Mouse (Mus musculus) neural tube, embryonic 14.5 days (tissue): Measurements from ENCODE around the gene Srprb. TPM values are rescaled to one million over a fixed set of nuclear protein-coding genes. Genes with fewer than 3 reads are reported as not detected.
"Not testable (repeated sequence)": the region's sequence is repeated elsewhere in the genome, so short reads cannot be mapped to it uniquely, and the experiment has no call there.

Experiments
- ATAC-seq: fragments of 200-750 bp; cut with Nextera tagmentation; 2 replicates; pipeline ENCODE4 v1.8.0; 2017; ENCODE audit warnings: low read depth, mild to moderate bottlenecking, moderate TSS enrichment, moderate library complexity
- H3K27ac ChIP-seq: fragments of 300-500 bp; sonication (generic); 2 replicates; pipeline ENCODE4 v1.5.1; 2014; ENCODE audit warnings: low read depth, mild to moderate bottlenecking, control low read depth, low read length, moderate library complexity, mixed read lengths
- H3K27me3 ChIP-seq: fragments of 300-500 bp; sonication (generic); 2 replicates; pipeline ENCODE4 v1.6.1; 2014; ENCODE audit warnings: low read length; ENCODE audit not compliant: control insufficient read depth, insufficient read depth
- H3K36me3 ChIP-seq: fragments of 300-500 bp; sonication (generic); 2 replicates; pipeline ENCODE4 v1.6.1; 2014; ENCODE audit warnings: low read length, mixed read lengths; ENCODE audit not compliant: control insufficient read depth, insufficient read depth
- H3K4me1 ChIP-seq: fragments of 300-500 bp; sonication (generic); 2 replicates; pipeline ENCODE4 v1.6.1; 2014; ENCODE audit warnings: low read length; ENCODE audit not compliant: control insufficient read depth, insufficient read depth
- H3K4me2 ChIP-seq: fragments of 300-500 bp; sonication (generic); 2 replicates; pipeline ENCODE4 v1.6.1; 2014; ENCODE audit warnings: mild to moderate bottlenecking, low read depth, low read length, control low read depth
- H3K4me3 ChIP-seq: fragments of 300-500 bp; sonication (generic); 2 replicates; pipeline ENCODE4 v1.5.1; 2014; ENCODE audit warnings: low read depth, low read length, control low read depth, mixed read lengths
- H3K9ac ChIP-seq: fragments of 300-500 bp; sonication (generic); replicated peaks from 2 replicates; pipeline ENCODE4 v1.6.1; 2014; ENCODE audit warnings: low read depth, mild to moderate bottlenecking, control low read depth, low read length, mixed read lengths
- H3K9me3 ChIP-seq: fragments of 300-500 bp; sonication (generic); 2 replicates; pipeline ENCODE4 v1.6.1; 2016; ENCODE audit warnings: low read length; ENCODE audit not compliant: control insufficient read depth
- WGBS: fragments of 180-500 bp; shearing (Covaris S2); extraction: QIAGEN DNeasy Blood & Tissue Kit; methylation state at CpG from one replicate; pipeline ENCODE4 v1.1.7; 2014; 5-methylcytosine and 5-hydroxymethylcytosine counted together
- polyA plus RNA-seq: library from polyadenylated mRNA; unstranded; fragments of >200 nt; fragmentation: Nextera tagmentation; extraction: Ambion mirVana; gene quantifications from 2 replicates; pipeline ENCODE4 v1.2.1, GENCODE M21; 2014

Srprb gene
- polyA plus RNA-seq, 1 experiment from 2014 or later = 57.3 TPM

DNA sequence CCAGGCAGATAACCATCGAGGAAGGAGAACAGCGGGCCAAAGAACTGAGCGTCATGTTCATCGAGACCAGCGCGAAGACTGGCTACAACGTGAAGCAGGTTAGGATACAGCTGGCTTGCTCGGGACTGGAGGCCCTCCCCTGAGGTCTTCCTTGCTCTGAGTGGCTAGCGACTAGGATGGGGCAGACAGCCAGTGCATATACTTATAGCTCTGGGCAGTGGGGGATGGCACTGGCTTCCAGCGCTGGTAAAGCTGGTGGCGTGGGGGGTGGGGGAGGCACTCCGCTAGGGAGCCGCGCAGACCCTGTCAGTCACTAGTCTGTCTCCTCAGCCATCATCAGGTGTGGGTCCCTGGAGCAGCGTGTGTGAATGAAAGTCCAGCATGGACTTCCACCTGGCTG lies 38.1 kb downstream of the Srprb start:
- Histone ChIP-seq H3K27ac (no peak overlapping the region), H3K9ac (no peak overlapping the region), H3K4me2 (no peak overlapping the region), H3K4me3 (no peak overlapping the region), H3K27me3 (no peaks in the 10 kb centered on the region), H3K36me3 (peaks cover 30% of the 10 kb centered on the region), H3K4me1 (no peaks in the 10 kb centered on the region), H3K9me3 (no peaks in the 10 kb centered on the region)
- no peak for ATAC-seq
- WGBS = 71% methylated on average over 15 of the region's 15 CpGs

DNA sequence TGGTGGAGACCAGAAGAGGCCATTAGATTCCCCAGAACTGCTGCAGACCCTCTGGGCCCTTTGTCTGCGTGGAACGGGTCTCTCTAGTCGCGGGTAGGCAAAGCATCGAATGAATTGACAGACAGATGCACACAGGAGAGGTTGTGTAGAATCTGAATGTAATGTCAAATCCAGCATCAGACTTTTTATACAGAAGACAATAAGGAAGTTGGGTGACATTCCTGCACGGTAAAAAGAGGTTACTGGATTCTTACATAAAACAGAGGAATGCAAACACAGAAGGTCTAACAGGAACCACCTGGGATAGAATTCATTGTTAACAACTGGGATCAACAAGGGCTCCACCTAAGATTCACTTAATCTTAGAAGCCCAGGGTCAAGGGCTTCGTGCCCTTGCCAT lies 46.8 kb downstream of the Srprb start:
- not testable (repeated sequence) for H3K4me3 ChIP-seq, H3K4me2 ChIP-seq, H3K27me3 ChIP-seq, H3K9me3 ChIP-seq, H3K9ac ChIP-seq, H3K36me3 ChIP-seq, ATAC-seq, H3K4me1 ChIP-seq, H3K27ac ChIP-seq
- 87% methylated on average over 7 of the region's 7 CpGs for WGBS

DNA sequence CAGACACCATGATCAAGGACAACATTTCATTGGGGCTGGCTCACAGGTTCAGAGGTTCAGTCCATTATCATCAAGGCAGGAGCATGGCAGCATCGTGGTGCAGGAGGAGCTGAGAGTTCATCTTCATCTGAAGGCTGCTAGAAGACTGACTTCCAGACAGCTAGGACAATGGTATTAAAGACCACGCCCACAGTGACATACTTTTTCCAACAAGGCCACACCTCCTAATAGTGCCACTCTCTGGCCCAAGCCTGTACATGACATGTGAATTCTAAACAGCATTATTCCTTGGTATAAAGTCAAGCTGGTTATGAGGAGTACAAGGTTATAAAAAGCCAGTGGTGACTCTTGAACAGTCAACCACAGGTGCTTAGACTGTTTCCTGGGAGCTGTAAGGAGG lies 47.4 kb downstream of the Srprb start:
- no peaks in the 10 kb centered on the region for H3K9me3 ChIP-seq
- H3K4me2 ChIP-seq = no peak overlapping the region
- no peak for ATAC-seq
- 0 out of 2 replicates have a peak, but pooled peaks cover 4% of the 10 kb centered on the region for H3K36me3 ChIP-seq
- no peak overlapping the region for H3K27ac ChIP-seq
- no peak overlapping the region for H3K9ac ChIP-seq
- H3K4me3 ChIP-seq = no peak overlapping the region
- H3K27me3 ChIP-seq = no peaks in the 10 kb centered on the region
- WGBS = 96% methylated on average over 2 of the region's 2 CpGs
- peaks cover 5% of the 10 kb centered on the region; the same call in 1 of the 2 replicates for H3K4me1 ChIP-seq

DNA sequence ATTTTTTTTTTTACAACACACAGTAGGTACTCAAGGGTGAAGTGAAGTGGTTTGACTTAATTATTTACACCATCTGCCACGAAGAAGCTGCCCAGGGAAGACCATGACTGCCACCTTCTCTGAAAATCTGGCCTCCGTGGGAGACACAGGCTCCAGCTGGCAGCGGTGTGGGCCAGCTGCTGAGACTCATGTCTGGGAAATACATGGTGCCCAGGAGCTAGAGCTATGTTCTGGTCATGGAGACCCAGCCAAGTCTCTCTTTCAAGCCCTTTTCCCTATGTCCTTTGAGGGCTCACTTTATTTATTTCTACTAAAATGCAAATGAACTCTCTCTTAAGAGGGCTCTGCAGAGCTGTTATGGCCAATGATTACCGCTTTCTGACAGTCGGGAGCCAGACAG lies 48.7 kb downstream of the Srprb start:
- Histone ChIP-seq H3K9me3 (no peaks in the 10 kb centered on the region), H3K4me3 (no peak overlapping the region), H3K4me1 (peaks cover 5% of the 10 kb centered on the region; the same call in 1 of the 2 replicates), H3K36me3 (0 out of 2 replicates have a peak, but pooled peaks cover 4% of the 10 kb centered on the region), H3K9ac (no peak overlapping the region), H3K4me2 (no peak overlapping the region), H3K27ac (peak overlapping the region; percentile 44), H3K27me3 (no peaks in the 10 kb centered on the region)
- 41% methylated on average over 5 of the region's 5 CpGs for WGBS
- peak; percentile 9; the same call in 1 of the 2 replicates for ATAC-seq

DNA sequence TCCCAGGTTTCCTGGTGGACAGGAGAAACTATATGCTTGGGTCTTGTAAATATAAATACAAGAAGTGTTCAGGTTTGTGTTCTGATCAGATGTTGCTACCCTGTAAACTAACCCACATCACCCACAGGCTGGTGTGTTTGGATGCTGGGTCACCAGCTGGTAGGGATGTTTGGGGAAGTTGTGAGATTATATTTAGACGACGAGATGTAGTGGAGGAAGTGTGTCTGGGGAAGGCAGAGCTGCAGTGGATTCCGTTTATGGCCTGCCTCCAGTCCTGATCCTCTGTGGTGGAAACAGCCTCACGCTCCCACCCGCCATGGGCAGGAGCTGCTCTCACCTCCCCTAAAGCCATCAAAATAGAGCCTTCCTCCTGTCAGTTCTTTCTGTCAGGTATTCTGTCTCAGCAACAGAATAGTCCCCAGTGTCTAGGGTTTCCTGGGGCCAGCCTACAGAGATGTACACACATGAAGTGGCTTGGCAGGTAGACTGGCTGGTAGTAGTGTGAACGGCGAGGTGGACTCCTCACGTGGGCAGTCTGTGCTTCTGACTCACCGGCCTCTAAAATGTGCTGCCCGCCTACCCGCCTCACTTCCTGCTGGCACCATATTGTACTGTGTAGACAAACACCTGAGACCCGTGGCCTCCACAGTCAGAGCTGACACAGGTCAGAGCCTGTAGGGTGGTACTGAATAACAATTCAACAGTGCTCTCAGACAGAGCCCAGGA lies 52.7 kb downstream of the Srprb start:
- peaks cover 33% of the 10 kb centered on the region for H3K4me1 ChIP-seq
- no peak overlapping the region for H3K4me3 ChIP-seq
- H3K27ac ChIP-seq = no peak overlapping the region
- no peak for ATAC-seq
- H3K4me2 ChIP-seq = no peak overlapping the region
- 92% methylated on average over 12 of the region's 12 CpGs for WGBS
- H3K9ac ChIP-seq = no peak overlapping the region
- H3K27me3 ChIP-seq = no peaks in the 10 kb centered on the region
- no peaks in the 10 kb centered on the region for H3K9me3 ChIP-seq
- 0 out of 2 replicates have a peak, but pooled peaks cover 4% of the 10 kb centered on the region for H3K36me3 ChIP-seq

DNA sequence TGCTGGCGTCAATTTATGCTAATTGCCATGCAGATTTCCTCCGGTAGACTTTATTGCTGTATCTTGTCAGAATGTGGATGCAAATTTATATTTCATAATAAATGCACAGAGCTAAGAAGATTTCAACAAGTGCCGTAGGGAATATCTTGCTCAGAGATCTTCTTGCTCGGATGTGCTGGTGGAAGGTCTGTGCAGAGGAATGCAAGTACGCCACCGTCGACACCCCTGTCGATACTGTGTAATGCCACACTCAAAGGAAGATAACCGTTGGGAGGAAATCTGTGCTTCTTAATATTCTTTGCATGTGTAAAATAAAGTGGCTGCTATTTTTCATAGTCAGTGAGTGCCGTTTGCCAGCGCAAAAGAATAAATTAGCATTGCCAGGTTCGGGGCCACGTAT lies 54.8 kb downstream of the Srprb start:
- Histone ChIP-seq H3K27ac (peak overlapping the region; percentile 76), H3K4me2 (0 out of 2 replicates have a peak overlapping the region, but pooled peaks have one; percentile 5), H3K9me3 (no peaks in the 10 kb centered on the region), H3K4me3 (no peak overlapping the region), H3K27me3 (no peaks in the 10 kb centered on the region), H3K4me1 (peaks cover 28% of the 10 kb centered on the region), H3K9ac (no peak overlapping the region), H3K36me3 (0 out of 2 replicates have a peak, but pooled peaks cover 6% of the 10 kb centered on the region)
- 27% methylated on average over 13 of the region's 13 CpGs for WGBS
- ATAC-seq = no peak; the same call in 1 of the 2 replicates

DNA sequence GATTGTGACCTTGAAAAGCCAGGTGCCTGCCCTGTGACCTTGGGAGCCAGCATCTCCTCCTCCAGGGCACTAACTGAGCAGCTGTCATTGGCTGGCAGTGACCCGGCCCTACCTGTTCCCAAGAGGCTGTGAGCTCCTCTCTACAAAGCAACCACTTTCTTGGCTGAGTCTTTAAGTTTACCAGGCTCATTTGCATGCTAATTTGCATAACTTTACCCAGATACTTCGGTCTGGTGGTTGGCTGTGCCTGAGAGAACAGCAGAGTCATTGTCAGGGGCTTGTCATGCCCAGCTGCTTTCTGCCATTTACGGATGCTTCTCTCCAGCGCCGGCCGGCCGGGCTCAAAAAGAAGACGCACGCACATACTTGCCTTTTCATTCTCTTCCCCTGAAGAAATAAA lies 55.2 kb downstream of the Srprb start:
- WGBS = 15% methylated on average over 9 of the region's 9 CpGs

DNA sequence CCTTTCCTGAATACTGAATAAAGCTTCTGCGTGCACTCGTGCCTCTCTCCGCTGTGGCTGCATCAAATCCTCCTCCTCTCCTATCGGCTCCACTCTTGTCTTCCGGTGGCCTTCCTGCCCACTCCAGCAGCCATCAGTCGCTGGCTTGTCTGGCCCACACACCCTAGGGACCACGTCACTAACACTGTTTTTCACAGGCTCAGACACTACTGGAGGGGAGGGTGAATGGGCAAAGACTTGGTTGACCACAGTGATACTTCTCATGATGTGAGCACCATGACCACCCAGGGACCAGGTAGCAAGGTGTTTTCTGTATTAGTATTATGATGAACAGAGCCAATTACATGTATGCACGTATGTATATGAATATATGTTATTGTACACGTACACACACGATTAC lies 55.7 kb downstream of the Srprb start:
- no peak overlapping the region for H3K4me2 ChIP-seq
- WGBS = 48% methylated on average over 10 of the region's 10 CpGs

More for the DNA sequence above, 55.2 kb downstream of the Srprb start:
- 0 out of 2 replicates have a peak, but pooled peaks cover 6% of the 10 kb centered on the region for H3K36me3 ChIP-seq
- no peak overlapping the region for H3K9ac ChIP-seq
- peak overlapping the region; percentile 76 for H3K27ac ChIP-seq
- H3K27me3 ChIP-seq = no peaks in the 10 kb centered on the region
- no peaks in the 10 kb centered on the region for H3K9me3 ChIP-seq
- peaks cover 28% of the 10 kb centered on the region for H3K4me1 ChIP-seq
- ATAC-seq = peak; percentile 81
- no peak overlapping the region for H3K4me2 ChIP-seq
- H3K4me3 ChIP-seq = no peak overlapping the region

DNA sequence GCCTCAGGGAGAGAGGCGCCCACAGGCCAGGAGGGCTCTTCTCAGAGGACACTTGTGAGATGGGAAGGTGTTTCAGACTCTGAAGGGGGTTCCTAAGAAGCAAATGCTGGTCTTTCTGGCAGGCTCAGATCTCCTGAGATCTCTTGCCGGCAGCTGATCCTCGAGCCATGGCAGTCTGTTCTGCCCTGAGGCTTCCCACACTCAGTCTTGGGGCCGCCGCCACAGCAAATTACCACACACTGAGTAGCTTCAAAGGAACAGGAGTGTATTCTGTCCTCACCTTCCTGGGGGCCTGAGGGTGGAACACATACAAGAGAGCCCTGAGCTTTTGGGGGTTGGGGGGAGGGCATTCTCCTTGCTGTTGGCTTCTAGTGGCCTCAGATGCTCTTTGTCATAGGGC lies 56.6 kb downstream of the Srprb start:
- 34% methylated on average over 5 of the region's 5 CpGs for WGBS
- Histone ChIP-seq H3K27me3 (no peaks in the 10 kb centered on the region), H3K36me3 (0 out of 2 replicates have a peak, but pooled peaks cover 9% of the 10 kb centered on the region), H3K4me2 (no peak overlapping the region), H3K4me1 (peaks cover 28% of the 10 kb centered on the region), H3K9me3 (no peaks in the 10 kb centered on the region), H3K27ac (peak overlapping the region; percentile 76), H3K9ac (no peak overlapping the region), H3K4me3 (no peak overlapping the region)
- ATAC-seq = no peak

More for the DNA sequence above, 55.7 kb downstream of the Srprb start:
- Histone ChIP-seq H3K4me3 (no peak overlapping the region), H3K27ac (peak overlapping the region; percentile 76), H3K36me3 (0 out of 2 replicates have a peak, but pooled peaks cover 6% of the 10 kb centered on the region), H3K27me3 (no peaks in the 10 kb centered on the region), H3K9ac (no peak overlapping the region), H3K9me3 (no peaks in the 10 kb centered on the region), H3K4me1 (peaks cover 28% of the 10 kb centered on the region)
- peak; percentile 29; the same call in 1 of the 2 replicates for ATAC-seq
